Mouse (Mus musculus): Measurements from ENCODE around the gene Hras. TPM values are rescaled to one million over a fixed set of nuclear protein-coding genes. Genes with fewer than 3 reads are reported as not detected.

The Hras gene
- polyA plus RNA-seq, 1 experiment from 2014 or later = 99.8 TPM

GRCm38 (mm10) chr7:141145403-141145802 lies 48.4 kb downstream of the Hras start:
- H3K4me1 ChIP-seq = 0 out of 2 replicates have a peak, but pooled peaks cover 3% of the 10 kb centered on the region
- H3K9ac ChIP-seq = no peak overlapping the region
- 82% methylated on average over 1 of the region's 1 CpGs for WGBS
- no peak overlapping the region for H3K4me3 ChIP-seq
- H3K27me3 ChIP-seq = no peaks in the 10 kb centered on the region
- H3K27ac ChIP-seq = no peak overlapping the region
- no peaks in the 10 kb centered on the region for H3K9me3 ChIP-seq
- H3K36me3 ChIP-seq = peaks cover 65% of the 10 kb centered on the region
- ATAC-seq (ENCODE audit: insufficient number of reproducible peaks, insufficient read depth, low FRiP score, low TSS enrichment, low read depth) = no peak
- no peak overlapping the region for H3K4me2 ChIP-seq

- no peak for ATAC-seq (ENCODE audit: insufficient number of reproducible peaks, insufficient read depth, low FRiP score, low TSS enrichment, low read depth)
- Histone ChIP-seq H3K4me1 (0 out of 2 replicates have a peak, but pooled peaks cover 3% of the 10 kb centered on the region), H3K27me3 (no peaks in the 10 kb centered on the region), H3K9ac (no peak overlapping the region), H3K36me3 (peaks cover 70% of the 10 kb centered on the region), H3K9me3 (no peaks in the 10 kb centered on the region), H3K4me3 (no peak overlapping the region), H3K4me2 (no peak overlapping the region), H3K27ac (no peak overlapping the region)
- 87% methylated on average over 3 of the region's 3 CpGs for WGBS
Measured at GRCm38 (mm10) chr7:141144650-141145049, 49.2 kb downstream of the Hras start.

DNA sequence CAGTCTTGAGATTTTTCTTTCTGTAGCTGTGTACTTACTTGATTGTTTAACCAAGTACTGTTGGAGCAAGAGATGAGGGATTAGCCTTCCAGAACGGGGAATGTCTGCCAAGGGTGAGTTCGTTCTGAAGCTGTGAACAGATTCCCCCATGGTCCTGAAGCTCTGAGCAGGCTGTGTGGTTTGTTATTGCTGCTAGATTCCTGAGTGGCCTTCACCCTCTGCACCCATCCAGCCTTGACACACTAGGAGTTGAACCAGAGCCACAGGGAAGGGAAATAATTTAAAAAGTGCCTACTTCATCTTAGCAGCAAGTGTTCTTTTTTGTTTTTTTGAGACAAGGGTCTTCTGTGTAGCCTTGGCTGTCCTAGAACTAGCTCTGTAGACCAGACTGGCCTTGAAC lies 49.9 kb downstream of the Hras start:
- peaks cover 78% of the 10 kb centered on the region for H3K36me3 ChIP-seq
- ATAC-seq (ENCODE audit: insufficient number of reproducible peaks, insufficient read depth, low FRiP score, low TSS enrichment, low read depth) = no peak
- WGBS = 92% methylated on average over 2 of the region's 2 CpGs

DNA sequence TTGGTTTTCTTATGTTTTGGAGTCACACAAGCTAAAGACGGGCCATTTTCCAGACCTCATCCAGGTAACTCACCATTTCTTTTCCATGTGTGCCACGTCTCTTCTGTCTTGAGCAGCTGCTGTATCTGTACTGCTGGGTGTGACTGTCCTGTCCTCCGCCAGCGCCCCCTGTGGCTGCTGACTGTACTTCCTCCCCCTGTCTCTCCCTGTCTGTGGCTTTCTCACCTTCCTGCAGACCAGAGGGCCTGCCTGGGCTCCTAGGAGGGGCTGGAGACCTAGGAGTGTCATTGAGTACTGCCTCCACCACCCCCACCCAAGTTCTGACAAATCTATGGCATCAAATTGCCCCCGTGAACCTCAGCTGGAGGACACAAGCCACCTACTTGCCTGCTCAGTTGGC lies 50.7 kb downstream of the Hras start:
- H3K4me2 ChIP-seq = no peak overlapping the region
- no peak overlapping the region for H3K4me3 ChIP-seq
- H3K27me3 ChIP-seq = no peaks in the 10 kb centered on the region
- no peak overlapping the region for H3K9ac ChIP-seq
- no peak for ATAC-seq (ENCODE audit: insufficient number of reproducible peaks, insufficient read depth, low FRiP score, low TSS enrichment, low read depth)
- no peak overlapping the region for H3K27ac ChIP-seq
- WGBS = 53% methylated on average over 5 of the region's 5 CpGs
- no peaks in the 10 kb centered on the region for H3K9me3 ChIP-seq
- H3K36me3 ChIP-seq = peaks cover 81% of the 10 kb centered on the region
- H3K4me1 ChIP-seq = no peaks in the 10 kb centered on the region

More for the DNA sequence above, 49.9 kb downstream of the Hras start:
- H3K9ac ChIP-seq = no peak overlapping the region
- H3K27ac ChIP-seq = no peak overlapping the region
- H3K27me3 ChIP-seq = no peaks in the 10 kb centered on the region
- no peak overlapping the region for H3K4me3 ChIP-seq
- no peaks in the 10 kb centered on the region for H3K9me3 ChIP-seq
- H3K4me2 ChIP-seq = no peak overlapping the region
- no peaks in the 10 kb centered on the region for H3K4me1 ChIP-seq

GRCm38 (mm10) chr7:141141326-141141725 lies 52.5 kb downstream of the Hras start:
- Histone ChIP-seq H3K4me3 (no peak overlapping the region), H3K36me3 (peaks cover 81% of the 10 kb centered on the region), H3K27ac (no peak overlapping the region), H3K9me3 (no peaks in the 10 kb centered on the region), H3K4me1 (no peaks in the 10 kb centered on the region), H3K27me3 (no peaks in the 10 kb centered on the region), H3K4me2 (no peak overlapping the region), H3K9ac (no peak overlapping the region)
- 88% methylated on average over 4 of the region's 4 CpGs for WGBS
- no peak for ATAC-seq (ENCODE audit: insufficient number of reproducible peaks, insufficient read depth, low FRiP score, low TSS enrichment, low read depth)

MicroRNA genes within 50 kb of the gene (microRNA counts, 519-probe panel; counts per million panel counts)
- 3,861 counts per million, percentile 84 among the panel's probes with 10 or more counts for microRNA mmu-miR-210

Small RNAs within 50 kb of the gene (microRNA-seq; reads per million reads assigned to microRNA genes)
- 686 reads per million, percentile 74 among the genes with 10 or more reads in this experiment for gene Mir210

Other genes with a start within 250 kb of the Hras start
- gene Ifitm5, start 243.7 kb downstream of the Hras start, polyA plus RNA-seq (2015; fragmentation: Nextera tagmentation; extraction: Ambion mirVana) = 32.4 and 56.7 TPM in 2 replicates
- gene Gm45717, start 238.1 kb downstream of the Hras start, polyA plus RNA-seq (2015; fragmentation: Nextera tagmentation; extraction: Ambion mirVana) = 1.1 TPM in 1 of 2 replicates, not detected in the other
- 1,314 and 1,591 TPM in 2 replicates for gene Ifitm2, start 238.0 kb downstream of the Hras start, polyA plus RNA-seq (2015; fragmentation: Nextera tagmentation; extraction: Ambion mirVana)
- 91.5 and 101 TPM in 2 replicates for gene Ifitm1, start 226.8 kb downstream of the Hras start, polyA plus RNA-seq (2015; fragmentation: Nextera tagmentation; extraction: Ambion mirVana)
- 98.1 and 109 TPM in 2 replicates for gene Ifitm3, start 183.2 kb downstream of the Hras start, polyA plus RNA-seq (2015; fragmentation: Nextera tagmentation; extraction: Ambion mirVana)
- 0.45 TPM in 1 of 2 replicates, not detected in the other for gene Ifitm6, start 176.1 kb downstream of the Hras start, polyA plus RNA-seq (2015; fragmentation: Nextera tagmentation; extraction: Ambion mirVana)
- not detected in 2 replicates for gene Gm17387, start 164.9 kb downstream of the Hras start, polyA plus RNA-seq (2015; fragmentation: Nextera tagmentation; extraction: Ambion mirVana)
- 26.4 and 27.4 TPM in 2 replicates for gene B4galnt4, start 132.9 kb downstream of the Hras start, polyA plus RNA-seq (2015; fragmentation: Nextera tagmentation; extraction: Ambion mirVana)
- gene Pkp3, start 115.8 kb downstream of the Hras start, polyA plus RNA-seq (2015; fragmentation: Nextera tagmentation; extraction: Ambion mirVana) = 36.1 and 46.2 TPM in 2 replicates
- 2.4 and 3.8 TPM in 2 replicates for gene Sigirr, start 93.4 kb downstream of the Hras start, polyA plus RNA-seq (2015; fragmentation: Nextera tagmentation; extraction: Ambion mirVana)
- 5.2 TPM in 2 replicates for gene Ano9, start 76.2 kb downstream of the Hras start, polyA plus RNA-seq (2015; fragmentation: Nextera tagmentation; extraction: Ambion mirVana)
- 70.8 and 76.0 TPM in 2 replicates for gene Ptdss2, start 71.6 kb downstream of the Hras start, polyA plus RNA-seq (2015; fragmentation: Nextera tagmentation; extraction: Ambion mirVana)
- 111 and 118 TPM in 2 replicates for gene Rnh1, start 21.1 kb downstream of the Hras start, polyA plus RNA-seq (2015; fragmentation: Nextera tagmentation; extraction: Ambion mirVana)
- gene Lrrc56, start 152 bp upstream of the Hras start, polyA plus RNA-seq (2015; fragmentation: Nextera tagmentation; extraction: Ambion mirVana) = 11.6 and 13.3 TPM in 2 replicates
- gene Lmntd2, start 20.1 kb upstream of the Hras start, polyA plus RNA-seq (2015; fragmentation: Nextera tagmentation; extraction: Ambion mirVana) = 2.8 and 3.4 TPM in 2 replicates
- gene Rassf7, start 21.9 kb upstream of the Hras start, polyA plus RNA-seq (2015; fragmentation: Nextera tagmentation; extraction: Ambion mirVana) = 32.9 and 40.0 TPM in 2 replicates
- gene Phrf1, start 34.8 kb upstream of the Hras start, polyA plus RNA-seq (2015; fragmentation: Nextera tagmentation; extraction: Ambion mirVana) = 78.5 and 82.0 TPM in 2 replicates
- gene Irf7, start 72.5 kb upstream of the Hras start, polyA plus RNA-seq (2015; fragmentation: Nextera tagmentation; extraction: Ambion mirVana) = 2.0 and 2.4 TPM in 2 replicates
- 2.0 TPM in 1 of 2 replicates, not detected in the other for gene Cdhr5, start 82.8 kb upstream of the Hras start, polyA plus RNA-seq (2015; fragmentation: Nextera tagmentation; extraction: Ambion mirVana)
- 1.1 and 1.9 TPM in 2 replicates for gene Sct, start 85.1 kb upstream of the Hras start, polyA plus RNA-seq (2015; fragmentation: Nextera tagmentation; extraction: Ambion mirVana)
- 1.3 and 1.7 TPM in 2 replicates for gene Drd4, start 98.0 kb upstream of the Hras start, polyA plus RNA-seq (2015; fragmentation: Nextera tagmentation; extraction: Ambion mirVana)
- gene Deaf1, start 133.7 kb upstream of the Hras start, polyA plus RNA-seq (2015; fragmentation: Nextera tagmentation; extraction: Ambion mirVana) = 81.1 and 83.3 TPM in 2 replicates
- 57.7 and 58.0 TPM in 2 replicates for gene Tmem80, start 133.7 kb upstream of the Hras start, polyA plus RNA-seq (2015; fragmentation: Nextera tagmentation; extraction: Ambion mirVana)
- 12.1 and 13.1 TPM in 2 replicates for gene Eps8l2, start 144.9 kb upstream of the Hras start, polyA plus RNA-seq (2015; fragmentation: Nextera tagmentation; extraction: Ambion mirVana)
- 268 and 277 TPM in 2 replicates for gene Taldo1, start 198.2 kb upstream of the Hras start, polyA plus RNA-seq (2015; fragmentation: Nextera tagmentation; extraction: Ambion mirVana)
- 73.2 and 74.2 TPM in 2 replicates for gene Gatd1, start 220.1 kb upstream of the Hras start, polyA plus RNA-seq (2015; fragmentation: Nextera tagmentation; extraction: Ambion mirVana)
- 2.8 and 3.4 TPM in 2 replicates for gene Cend1, start 235.5 kb upstream of the Hras start, polyA plus RNA-seq (2015; fragmentation: Nextera tagmentation; extraction: Ambion mirVana)
- gene Slc25a22, start 243.9 kb upstream of the Hras start, polyA plus RNA-seq (2015; fragmentation: Nextera tagmentation; extraction: Ambion mirVana) = 32.4 and 35.3 TPM in 2 replicates

All from embryonic facial prominence, embryonic 13.5 days (tissue).